Mouse (Mus musculus) liver, adult 10 weeks (tissue): ENCODE results near the gene Lpar4. TPM values are rescaled to one million over a fixed set of nuclear protein-coding genes. Genes with fewer than 3 reads are reported as not detected.

Source experiments
- polyA plus RNA-seq: library from polyadenylated mRNA; stranded (reverse); fragments of 350-450 nt; fragmentation: Illumina TruSeq; extraction: RNeasy Lipid Tissue Mini Kit (QIAGEN cat#74804); gene quantifications from one replicate; pipeline ENCODE4 v1.2.3, GENCODE M21; 2014; ENCODE audit warnings: low read depth, low replicate concordance

Gene Lpar4
- 0.29 TPM for polyA plus RNA-seq

DNA sequence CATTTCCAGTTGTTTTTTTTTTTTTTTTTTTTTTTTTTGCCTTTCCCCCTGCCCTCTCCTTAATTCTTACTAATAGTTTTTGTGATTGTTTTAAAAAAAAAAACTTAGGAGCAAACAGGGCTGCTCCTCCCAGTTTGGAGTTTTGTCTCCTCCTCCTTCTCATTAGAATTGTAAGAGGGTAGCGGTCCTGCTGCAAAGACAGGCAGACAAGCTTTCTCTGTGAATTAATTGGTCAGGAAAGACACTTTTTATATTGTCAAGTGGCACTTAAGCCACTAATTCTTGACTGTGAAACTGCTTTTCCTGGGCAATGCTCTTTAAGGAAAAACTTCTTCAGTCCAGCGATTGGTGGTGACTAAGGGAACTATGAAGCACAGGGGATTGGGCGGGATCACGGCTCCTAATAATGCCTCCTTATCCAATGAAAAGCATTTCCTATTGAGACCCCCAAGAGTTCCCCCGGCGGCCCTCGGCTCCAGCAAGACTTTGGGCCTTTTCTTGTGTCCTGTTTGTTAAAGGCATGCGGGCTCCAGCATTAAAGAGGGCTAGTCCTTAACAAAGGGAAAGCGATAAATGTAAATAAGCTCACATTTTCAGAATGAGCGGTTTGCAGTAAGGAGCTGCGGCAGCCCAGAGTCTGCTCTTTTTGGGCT lies at the start of gene Lpar4:
Gene Lpar4, plus strand, starts transcription at position 451 of the 653 bp plus-strand sequence.

Other genes starting within 250 kb of the Lpar4 start
- not detected for gene Rtl3, start 80.0 kb upstream of the Lpar4 start, polyA plus RNA-seq
- 0.58 TPM for gene P2ry10, start 167.9 kb downstream of the Lpar4 start, polyA plus RNA-seq
- 1.1 TPM for gene P2ry10b, start 228.3 kb downstream of the Lpar4 start, polyA plus RNA-seq